Mouse (Mus musculus): ENCODE measurements around the gene Cyp26b1.

GRCm38 (mm10) chr6:84545428-84545827 lies 48.3 kb downstream of the Cyp26b1 start:
- TF ChIP-seq CTCF (IDR thresholded peaks at IDR 0.05; ENCODE audit: borderline replicate concordance, control insufficient read depth, extremely low read depth, insufficient read depth, low read length, poor library complexity) (no peak), POLR2A (IDR thresholded peaks at IDR 0.05; ENCODE audit: control insufficient read depth, extremely low read depth, insufficient read depth, low read length, poor library complexity) (no peak)

All from thymus, adult 2 months (tissue).